ENCODE assay signal across 9 mouse cellular contexts in genomic region chr4:115728721-115729120, GRCm38 (mm10). TPM values are rescaled to one million over a fixed set of nuclear protein-coding genes. Genes with fewer than 3 reads are reported as not detected.
DNase-seq lines count a peak whose midpoint lies in the region; ATAC-seq and TF ChIP-seq lines count a peak whose summit lies in the region.
"Had no signal": no experiment of that assay in that cellular context is flagged by ENCODE, and none has a peak within 500 bp of the region (broad histone marks: within the 10 kb centered on the region; RNA-seq: fewer than 3 reads in every experiment).

No protein-coding gene starts in this region.

- H3K27ac ChIP-seq in heart, embryonic 12.5 days (ENCODE audit: poor library complexity, severe bottlenecking), result no peak overlapping the region
- no peak overlapping the region for H3K27ac ChIP-seq in CH12.LX (ENCODE audit: insufficient read depth, low read depth)
- no peak overlapping the region for H3K27ac ChIP-seq in limb, embryonic 11.5 days (replicated peaks; ENCODE audit: low read depth, low read length)

- H3K79me2 ChIP-seq in CH12.LX (replicated peaks; ENCODE audit: control insufficient read depth, extremely low read depth, insufficient read depth, poor library complexity, severe bottlenecking), result no peaks in the 10 kb centered on the region

- no peak for ATAC-seq in heart, embryonic 12.5 days (ENCODE audit: insufficient number of reproducible peaks, low FRiP score)
- no peak for ATAC-seq in limb, embryonic 11.5 days (ENCODE audit: insufficient number of reproducible peaks, low FRiP score, low TSS enrichment, low read depth)

- H3K4me1 ChIP-seq in heart, embryonic 12.5 days (replicated peaks), result no peaks in the 10 kb centered on the region; the same call in 1 of the 2 replicates
- no peaks in the 10 kb centered on the region; a peak in 1 of 4 replicates for H3K4me1 ChIP-seq in CH12.LX (ENCODE audit: control insufficient read depth in 1 of 2, insufficient read depth in 2 of 2)
- H3K4me1 ChIP-seq in limb, embryonic 11.5 days (ENCODE audit: control insufficient read depth, insufficient read depth, low read length), result no peaks in the 10 kb centered on the region

- DNase-seq in heart, postnatal 4 days, result peak; percentile 75
- peak; percentile 34 for DNase-seq in CH12.LX (ENCODE audit: extremely low read depth)
- DNase-seq in brain, embryonic 14.5 days (ENCODE audit: low read depth), result peak; percentile 51
- DNase-seq in limb, embryonic 11.5 days (ENCODE audit: low spot score), result peak; percentile 86
- peak; percentile 35 for DNase-seq in testis, postnatal 14 days (ENCODE audit: low spot score)
- no peak for DNase-seq in cerebellum, postnatal 14 days
- no peak for DNase-seq in left cerebral cortex, postnatal 25 days (ENCODE audit: low spot score in 2 of 2)

- no peaks in the 10 kb centered on the region for H3K9me3 ChIP-seq in heart, embryonic 12.5 days (replicated peaks)
- no peaks in the 10 kb centered on the region for H3K9me3 ChIP-seq in CH12.LX (replicated peaks; ENCODE audit: low read length)
- H3K9me3 ChIP-seq in limb, embryonic 11.5 days (ENCODE audit: control insufficient read depth, low read length), result no peaks in the 10 kb centered on the region

- TF ChIP-seq EP300 in CH12.LX (IDR thresholded peaks at IDR 0.05; ENCODE audit: low read length), result no peak

- no peak overlapping the region for H3K9ac ChIP-seq in heart, embryonic 12.5 days
- no peak overlapping the region for H3K9ac ChIP-seq in CH12.LX (ENCODE audit: insufficient read depth, low read depth)
- H3K9ac ChIP-seq in limb, embryonic 11.5 days (ENCODE audit: low read length), result no peak overlapping the region

- 15% methylated on average over 5 of the region's 5 CpGs for WGBS in heart, embryonic 12.5 days
- WGBS in limb, embryonic 11.5 days, result 21% methylated on average over 5 of the region's 5 CpGs

- dilution Hi-C loops in CH12.LX (cut with MboI; ENCODE audit: extremely low pct_ligation_motif_present, extremely low pct_unique_long_range_greater_than_20kb, low sequenced_read_pairs), result no loop called here

- intact Hi-C loops in left cerebral cortex, postnatal 25 days (cut with DNase I), result no loop called here

- H3K36me3 ChIP-seq in heart, embryonic 12.5 days, result no peaks in the 10 kb centered on the region
- no peaks in the 10 kb centered on the region for H3K36me3 ChIP-seq in CH12.LX (replicated peaks in 1 of 2; ENCODE audit: control insufficient read depth in 1 of 2, insufficient read depth in 1 of 2, low read length in 1 of 2)
- H3K36me3 ChIP-seq in limb, embryonic 11.5 days (ENCODE audit: control insufficient read depth, insufficient read depth, low read length), result no peaks in the 10 kb centered on the region

- H3K27me3 ChIP-seq in heart, embryonic 12.5 days (replicated peaks), result peaks cover 10% of the 10 kb centered on the region; the same call in 1 of the 2 replicates
- H3K27me3 ChIP-seq in CH12.LX (replicated peaks), result peaks cover 38% of the 10 kb centered on the region
- H3K27me3 ChIP-seq in limb, embryonic 11.5 days (ENCODE audit: control insufficient read depth, insufficient read depth, low read length), result no peaks in the 10 kb centered on the region

- in situ Hi-C loops in CH12.LX (cut with MboI; ENCODE audit: low pct_ligation_motif_present, low pct_unique_long_range_greater_than_20kb, low sequenced_read_pairs), result no loop called here

- no peak overlapping the region for H3K4me2 ChIP-seq in heart, embryonic 12.5 days
- H3K4me2 ChIP-seq in CH12.LX (ENCODE audit: insufficient read depth, low read depth, poor library complexity, severe bottlenecking), result no peak overlapping the region
- H3K4me2 ChIP-seq in limb, embryonic 11.5 days (ENCODE audit: low read depth, severe bottlenecking), result no peak overlapping the region

- H3K4me3 ChIP-seq in heart, embryonic 12.5 days, result no peak overlapping the region
- H3K4me3 ChIP-seq in CH12.LX (replicated peaks in 1 of 3; ENCODE audit: low read depth in 2 of 3, low read length in 2 of 3, poor library complexity in 1 of 3), result no peak overlapping the region
- no peak overlapping the region for H3K4me3 ChIP-seq in limb, embryonic 11.5 days (ENCODE audit: low read depth, low read length)

- no peak for TF ChIP-seq CTCF in CH12.LX (conservative IDR thresholded peaks at IDR 0.05 in 1 of 2, IDR thresholded peaks at IDR 0.05 in 1 of 2; ENCODE audit: low read depth in 2 of 2, low read length in 2 of 2)
- no peak for TF ChIP-seq CTCF in brain, embryonic 14.5 days (IDR thresholded peaks at IDR 0.05; ENCODE audit: borderline replicate concordance, extremely low read depth, insufficient read depth, insufficient read length)

- no peak for TF ChIP-seq RAD21 in CH12.LX (IDR thresholded peaks at IDR 0.05; ENCODE audit: low read depth, low read length)

- no peak for TF ChIP-seq POLR2A in CH12.LX (IDR thresholded peaks at IDR 0.05; ENCODE audit: low read depth, low read length)
- no peak for TF ChIP-seq POLR2A in brain, embryonic 14.5 days (IDR thresholded peaks at IDR 0.05; ENCODE audit: borderline replicate concordance, extremely low read depth, insufficient read depth, insufficient read length, poor library complexity, severe bottlenecking)

TF ChIP-seq in CH12.LX, 34 proteins besides CTCF, POLR2A, EP300 and RAD21:
- TF ChIP-seq MAX (IDR thresholded peaks at IDR 0.05; ENCODE audit: low read length) (no peak), NELFE (IDR thresholded peaks at IDR 0.05; ENCODE audit: low read depth, low read length) (no peak), IRF4 (IDR thresholded peaks at IDR 0.05; ENCODE audit: low read depth, low read length) (no peak), SMC3 (IDR thresholded peaks at IDR 0.05; ENCODE audit: low read depth, low read length) (no peak), TBP (conservative IDR thresholded peaks at IDR 0.05; ENCODE audit: low read depth, low read length) (no peak), MEF2A (IDR thresholded peaks at IDR 0.05; ENCODE audit: borderline replicate concordance, low read depth, low read length) (no peak), UBTF (IDR thresholded peaks at IDR 0.05; ENCODE audit: low read depth, low read length) (no peak), NRF1 (IDR thresholded peaks at IDR 0.05; ENCODE audit: low read depth, low read length) (no peak)

RNA-seq across cellular contexts. Expression of gene Efcab14, which starts 8.8 kb away (rescaled TPM):
- 10 to 100 TPM; 33.4 to 35.2 TPM for total RNA-seq in heart, postnatal 4 days (2021)
- 34.2 and 37.4 TPM in 2 replicates for polyA plus RNA-seq in heart, embryonic 12.5 days (2016; fragmentation: Nextera tagmentation; extraction: Ambion mirVana)
- total RNA-seq in CH12.LX (2012; rRNA removed), result 12.3 and 12.9 TPM in 2 replicates
- 12.4 and 13.5 TPM in 2 replicates for total RNA-seq in CH12.LX (2014; rRNA removed)
- 18.3 and 23.0 TPM in 2 replicates for polyA plus RNA-seq in CH12.LX (2012; ENCODE audit: insufficient read length, low read depth)
- 17.3 and 18.1 TPM in 2 replicates for polyA plus RNA-seq in brain, embryonic 14.5 days (2012; rRNA removed)
- 44.3 and 48.5 TPM in 2 replicates for polyA plus RNA-seq in limb, embryonic 11.5 days (2014; fragmentation: Nextera tagmentation; extraction: Ambion mirVana)
- 10 to 100 TPM; 50.9 to 52.1 TPM for total RNA-seq in left cerebral cortex, postnatal 25 days (2021)

RNA-seq across cellular contexts. Expression of gene Tex38, which starts 52.1 kb away (rescaled TPM):
- 1 to 10 TPM in 1 of 2 experiments, under 1 TPM in 1; 0.60 to 1.2 TPM for total RNA-seq in heart, postnatal 4 days (2021)
- polyA plus RNA-seq in heart, embryonic 12.5 days (2016; fragmentation: Nextera tagmentation; extraction: Ambion mirVana), result 0.22 and 0.24 TPM in 2 replicates
- total RNA-seq in CH12.LX (2012; rRNA removed), result 0.17 TPM in 1 of 2 replicates, not detected in the other
- total RNA-seq in CH12.LX (2014; rRNA removed), result not detected in 2 replicates
- polyA plus RNA-seq in CH12.LX (2012; ENCODE audit: insufficient read length, low read depth), result 0.30 and 0.52 TPM in 2 replicates
- 0.40 and 0.54 TPM in 2 replicates for polyA plus RNA-seq in brain, embryonic 14.5 days (2012; rRNA removed)
- 0.32 and 0.65 TPM in 2 replicates for polyA plus RNA-seq in limb, embryonic 11.5 days (2014; fragmentation: Nextera tagmentation; extraction: Ambion mirVana)
- not detected for total RNA-seq in left cerebral cortex, postnatal 25 days (2021)
- total RNA-seq: left cerebral cortex, adult 18-20 months had no signal

RNA-seq across cellular contexts. Expression of gene Atpaf1, which starts 55.9 kb away (rescaled TPM):
- total RNA-seq in heart, postnatal 4 days (2021), result 10 to 100 TPM; 56.1 to 59.3 TPM
- 69.9 and 73.5 TPM in 2 replicates for polyA plus RNA-seq in heart, embryonic 12.5 days (2016; fragmentation: Nextera tagmentation; extraction: Ambion mirVana)
- total RNA-seq in CH12.LX (2012; rRNA removed) (17.0 and 24.3 TPM in 2 replicates), CH12.LX (2014; rRNA removed) (36.3 and 37.5 TPM in 2 replicates)
- 22.1 and 27.7 TPM in 2 replicates for polyA plus RNA-seq in CH12.LX (2012; ENCODE audit: insufficient read length, low read depth)
- 27.3 and 27.6 TPM in 2 replicates for polyA plus RNA-seq in brain, embryonic 14.5 days (2012; rRNA removed)
- 58.7 and 63.3 TPM in 2 replicates for polyA plus RNA-seq in limb, embryonic 11.5 days (2014; fragmentation: Nextera tagmentation; extraction: Ambion mirVana)
- total RNA-seq in left cerebral cortex, postnatal 25 days (2021), result 10 to 100 TPM; 53.1 to 63.6 TPM

Comparison
In these comparisons a context has a peak if more than half of its experiments do, and no peak if none do; other contexts are left out.
1. DNase-seq: peak in heart, postnatal 4 days (single experiment), CH12.LX (single experiment), brain, embryonic 14.5 days (single experiment), limb, embryonic 11.5 days (single experiment) and testis, postnatal 14 days (single experiment); none in cerebellum, postnatal 14 days (0 of 2) and left cerebral cortex, postnatal 25 days (0 of 2).